Mouse (Mus musculus) ovary, adult 18-20 months (tissue): ENCODE measurements at regions not wholly inside any gene's neighbourhood (a gene's known extent, or its start where the extent isn't known, plus 50 kb on each side); places are given as distances from the start of the nearest gene placed in this dataset.

Experiments used
- DNase-seq: peaks from one replicate; pipeline ENCODE4 v3.0.0; 2022; ENCODE audit warnings: low spot score, mixed read lengths

DNA sequence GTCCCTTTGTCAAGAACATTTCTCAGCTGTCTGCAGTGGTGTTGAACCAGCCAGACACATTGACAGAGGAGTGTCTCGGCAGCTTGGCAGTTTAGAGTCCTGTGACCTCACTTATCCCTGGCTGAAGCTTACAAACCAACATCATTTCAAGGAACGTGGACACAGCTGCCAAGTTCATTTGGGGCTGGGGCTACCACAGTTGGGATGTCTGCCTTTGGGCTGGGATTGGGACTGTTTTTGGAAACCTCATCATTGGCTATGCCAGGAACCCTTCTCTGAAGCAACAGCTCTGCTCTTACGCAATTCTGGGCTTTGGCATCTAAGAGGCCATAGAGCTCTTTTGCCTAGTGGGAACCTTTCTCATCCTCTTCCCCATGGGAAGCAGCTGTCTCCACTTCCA, 200.4 kb downstream of the Gm15262 start:
- DNase-seq: peak; percentile 1

DNA sequence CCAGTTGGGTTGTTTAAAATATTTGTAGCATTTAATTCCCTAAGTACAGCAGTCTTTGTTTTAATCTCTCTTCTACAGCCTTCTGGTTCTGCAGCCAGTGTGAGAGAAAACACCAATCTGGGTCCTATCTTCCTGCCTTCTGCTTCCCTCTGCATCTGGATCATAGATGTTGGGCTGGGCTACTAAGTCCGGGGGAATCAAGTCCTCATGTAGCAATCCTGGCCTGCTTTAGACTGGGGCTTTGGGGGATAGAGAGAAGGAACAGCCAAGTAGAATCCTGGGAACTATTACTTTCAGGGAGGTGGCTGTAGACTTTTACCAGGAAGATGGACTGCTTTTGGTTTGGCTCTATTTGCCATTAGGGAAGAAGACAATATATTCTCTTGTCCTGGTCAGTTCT, 205.5 kb upstream of the Rai2 start:
- DNase-seq: no peak

DNA sequence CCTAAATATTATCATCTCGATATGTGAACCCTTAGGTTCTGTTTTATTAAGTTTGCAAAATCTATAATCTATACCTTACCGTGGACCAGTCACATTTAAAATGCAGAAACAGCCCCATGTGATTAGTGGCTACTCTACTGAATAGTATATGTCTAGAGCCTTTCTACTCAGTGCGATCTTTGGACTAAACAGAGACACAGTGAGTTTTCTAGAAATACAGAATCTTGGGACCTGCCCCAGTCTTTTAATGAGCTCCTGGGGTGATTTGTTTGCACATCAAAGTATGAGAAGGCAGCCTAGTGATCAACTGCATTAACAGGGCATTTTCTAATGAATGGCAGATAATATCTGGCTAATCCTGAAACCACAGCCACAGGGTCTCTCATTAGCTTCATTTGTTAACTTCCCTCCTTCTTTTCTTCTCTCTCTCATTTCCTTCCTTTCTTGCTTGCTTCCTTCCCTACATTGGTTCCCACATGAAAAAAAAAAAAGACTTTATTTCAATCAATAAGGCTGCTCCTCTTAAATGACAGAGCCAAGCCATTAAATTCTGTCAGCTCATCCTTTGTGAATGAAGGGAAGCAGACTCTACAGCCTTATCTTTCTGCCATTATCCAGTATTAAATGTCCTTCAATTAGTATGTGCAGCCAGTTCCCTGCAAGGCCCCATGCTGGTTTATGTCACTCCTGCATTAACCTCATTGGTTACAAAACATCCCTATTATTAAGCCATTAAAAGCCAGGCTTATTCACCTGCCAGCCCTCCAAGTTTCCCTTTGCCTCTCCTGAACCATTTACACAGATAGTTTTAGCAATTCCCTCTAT, 193.2 kb upstream of the Rai2 start:
- no peak for DNase-seq

DNA sequence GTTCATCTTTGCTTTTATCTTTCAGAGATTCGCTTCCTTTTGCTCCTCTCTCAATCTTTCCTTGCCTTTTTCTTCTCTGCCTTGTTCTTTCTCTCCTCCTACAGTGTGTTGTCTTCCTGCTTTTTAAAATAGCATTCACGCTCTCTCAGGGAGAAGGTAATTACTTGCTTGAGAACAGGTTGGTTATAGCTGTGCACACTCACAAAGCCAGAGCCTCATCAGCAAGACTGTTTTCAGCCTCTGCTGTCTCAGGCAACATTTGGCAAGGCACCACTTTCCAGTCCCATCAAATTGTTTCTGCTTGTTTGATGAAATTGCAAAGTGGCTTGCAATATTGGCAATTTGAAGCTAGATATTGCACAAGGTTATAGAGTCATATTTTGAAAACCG, 192.6 kb upstream of the Rai2 start:
- DNase-seq: no peak

DNA sequence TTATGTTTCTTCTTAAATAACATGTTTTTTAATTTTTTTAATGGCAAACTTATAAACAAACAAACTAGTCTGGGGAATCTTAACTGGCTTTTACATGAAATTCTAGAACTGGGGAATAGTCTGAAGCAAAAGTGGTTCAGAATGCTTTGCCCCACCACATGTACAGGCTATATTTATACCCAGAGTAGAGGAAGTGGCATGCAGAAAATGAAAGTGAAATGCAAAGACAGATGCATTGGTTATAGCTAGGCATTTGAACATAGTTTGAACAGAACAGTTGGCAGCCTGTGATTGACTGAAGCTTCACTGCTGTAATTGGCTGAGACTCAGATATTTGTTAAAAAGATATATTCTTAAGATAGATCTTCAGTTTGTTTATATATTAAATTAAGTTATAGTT, 179.6 kb upstream of the Rai2 start:
- no peak for DNase-seq

DNA sequence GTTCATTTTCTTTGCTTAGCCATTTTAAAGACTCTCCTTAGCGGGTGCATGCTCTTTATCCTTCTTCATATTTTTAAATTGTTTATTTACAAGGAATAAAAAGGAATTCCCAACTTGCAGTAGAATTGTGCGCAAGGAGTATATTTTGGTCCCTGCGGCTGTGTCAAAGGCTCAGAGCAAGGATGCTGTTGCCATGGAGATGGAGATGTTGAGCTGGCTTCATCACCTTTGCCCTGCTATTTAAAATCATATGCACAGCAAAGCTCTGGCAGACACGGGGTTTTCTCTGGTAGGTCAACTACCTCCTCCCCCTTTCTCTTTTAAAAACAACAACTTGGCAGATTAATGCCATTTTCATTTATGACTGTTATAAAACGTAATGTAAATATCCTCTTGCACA, 160.0 kb upstream of the Rai2 start:
- no peak for DNase-seq

DNA sequence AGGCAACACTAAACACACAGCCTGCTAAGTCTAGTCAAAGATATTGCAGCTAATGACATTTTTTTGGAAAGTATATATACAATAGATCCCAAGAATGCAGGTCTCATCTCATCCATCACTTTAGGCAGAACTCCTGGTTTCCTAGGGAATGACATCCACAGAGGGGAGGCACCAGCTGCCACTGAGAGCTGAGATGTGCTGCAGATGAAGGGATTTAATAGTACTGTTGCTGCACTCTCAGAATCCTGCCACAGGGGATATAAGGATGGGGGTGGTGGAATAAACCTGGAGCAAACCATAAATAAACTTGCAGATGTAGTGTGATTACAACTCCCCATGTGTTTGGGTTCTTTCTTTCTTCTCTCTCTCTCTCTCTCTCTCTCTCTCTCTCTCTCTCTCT, 158.4 kb upstream of the Rai2 start:
- no peak for DNase-seq

DNA sequence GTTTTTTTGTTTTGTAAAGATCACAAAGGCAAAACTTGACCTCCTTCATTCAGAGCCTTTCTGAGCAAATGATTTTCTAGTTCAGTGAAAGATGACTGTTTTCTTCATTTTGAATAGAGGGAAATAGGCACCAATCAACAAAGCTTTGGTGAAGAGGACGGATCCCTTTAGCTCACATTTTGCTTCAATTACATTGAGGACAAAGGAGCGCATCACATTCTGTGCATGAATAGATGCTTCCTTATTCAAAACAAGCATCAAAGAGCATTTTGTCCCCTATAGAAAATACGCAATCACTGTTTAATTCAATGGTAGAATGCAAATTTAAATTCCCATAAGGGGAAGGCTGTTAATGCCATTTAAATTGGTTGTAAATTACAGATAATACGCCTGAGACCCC, 150.4 kb upstream of the Rai2 start:
- no peak for DNase-seq

DNA sequence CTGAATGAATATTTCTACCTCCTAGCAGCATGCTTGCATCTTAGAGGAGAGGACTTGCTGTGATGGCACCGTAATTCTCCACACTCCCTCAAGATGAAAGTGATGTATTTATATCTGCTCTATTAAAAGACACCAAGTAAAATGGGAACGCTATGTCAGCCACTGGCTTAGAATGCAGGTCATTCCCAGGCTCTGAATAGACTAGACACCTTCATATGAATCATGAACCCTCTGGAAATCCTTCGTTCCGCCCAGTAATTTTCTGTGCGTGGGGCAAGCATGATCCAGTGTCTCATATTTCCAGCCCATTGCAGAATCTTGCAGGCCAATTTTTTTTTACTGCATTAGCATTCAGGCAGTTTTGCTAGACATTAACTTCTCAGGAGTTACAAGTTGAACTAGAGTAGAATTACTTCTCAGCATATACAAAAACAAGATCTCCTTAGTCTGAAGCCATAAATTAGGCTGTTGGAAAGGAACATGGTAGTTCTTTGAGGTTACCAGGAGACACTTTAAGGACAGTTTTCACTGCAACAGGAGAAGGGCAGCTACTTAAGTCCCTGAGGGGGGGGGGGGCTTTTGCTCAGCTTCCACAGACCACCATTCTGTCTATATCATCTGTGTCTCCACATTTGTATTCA, 134.7 kb upstream of the Rai2 start:
- no peak for DNase-seq

DNA sequence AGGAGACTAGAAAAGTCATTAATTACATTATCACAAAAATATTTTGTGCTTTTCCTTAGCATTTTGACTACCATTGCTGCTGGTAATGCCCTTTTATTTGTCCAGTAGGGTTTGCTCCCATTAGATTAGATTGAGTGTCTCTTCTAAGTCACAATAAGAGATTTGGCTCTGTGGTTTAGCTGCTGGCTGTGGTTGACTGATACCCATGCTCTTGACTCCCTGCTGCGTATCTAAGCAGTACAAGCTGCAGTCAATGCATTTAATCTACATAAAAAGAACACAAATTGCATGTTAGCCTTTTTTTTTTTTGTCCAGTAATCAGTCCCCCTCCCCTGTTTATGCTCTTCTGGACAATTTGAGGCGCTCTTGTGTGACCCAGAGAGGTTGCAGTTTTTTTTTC, 133.0 kb upstream of the Rai2 start:
- no peak for DNase-seq

DNA sequence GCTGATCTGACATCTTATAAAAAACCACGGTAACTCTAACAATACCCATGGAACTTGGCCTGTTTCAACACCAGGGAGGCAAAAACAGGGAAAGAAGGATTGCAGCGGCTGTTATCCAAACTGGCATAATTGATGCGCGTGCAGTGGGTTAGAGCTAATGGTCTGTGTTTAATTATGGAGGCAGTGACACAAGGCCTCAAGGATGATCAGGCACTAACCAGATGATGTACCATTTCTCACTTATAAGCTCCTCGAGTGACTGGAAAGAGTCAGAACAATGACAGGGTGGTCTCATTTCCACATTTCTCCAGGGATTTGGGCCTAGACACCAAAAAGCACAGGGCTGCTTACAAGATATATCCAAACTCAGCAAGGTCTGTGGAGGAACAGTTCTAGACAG, 83.0 kb upstream of the Rai2 start:
- no peak for DNase-seq

DNA sequence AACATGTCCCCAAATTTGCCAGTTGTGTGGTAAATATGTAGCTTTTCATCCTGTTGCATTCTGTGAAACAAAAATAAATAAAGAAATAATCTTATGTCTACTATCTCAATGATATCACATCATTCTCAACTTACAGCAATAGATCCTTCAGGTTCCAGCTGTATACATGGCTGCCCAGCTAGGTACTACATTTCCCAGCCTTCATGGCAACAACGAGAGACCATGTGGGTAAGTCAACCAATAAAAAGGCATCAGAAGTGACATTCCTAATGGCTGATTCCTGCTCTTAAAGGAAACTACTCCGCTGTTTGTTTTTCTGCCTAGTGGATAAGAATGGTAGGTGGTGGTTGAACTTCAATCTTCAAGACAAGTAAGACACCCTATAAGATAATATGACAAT, 82.5 kb upstream of the Rai2 start:
- DNase-seq: no peak

DNA sequence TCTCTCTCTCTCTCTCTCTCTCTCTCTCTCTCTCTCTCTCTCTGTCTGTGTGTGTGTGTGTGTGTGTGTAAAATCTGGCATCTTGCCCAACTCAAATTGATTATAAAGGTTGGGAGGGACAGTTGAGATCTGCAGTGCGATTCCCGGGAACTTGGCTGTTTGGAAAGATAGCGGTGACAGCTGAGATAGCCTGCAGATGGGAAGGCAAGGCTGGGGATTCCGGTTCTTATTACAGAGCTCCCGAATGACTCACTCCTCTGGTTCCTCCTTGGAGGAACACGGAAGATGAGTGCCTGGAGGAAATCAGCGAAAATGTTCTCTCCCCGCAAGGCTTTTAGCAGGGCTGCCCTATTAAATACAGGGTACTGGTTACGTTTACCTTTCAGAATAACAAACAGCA, 81.2 kb upstream of the Rai2 start:
- peak; percentile 2 for DNase-seq

DNA sequence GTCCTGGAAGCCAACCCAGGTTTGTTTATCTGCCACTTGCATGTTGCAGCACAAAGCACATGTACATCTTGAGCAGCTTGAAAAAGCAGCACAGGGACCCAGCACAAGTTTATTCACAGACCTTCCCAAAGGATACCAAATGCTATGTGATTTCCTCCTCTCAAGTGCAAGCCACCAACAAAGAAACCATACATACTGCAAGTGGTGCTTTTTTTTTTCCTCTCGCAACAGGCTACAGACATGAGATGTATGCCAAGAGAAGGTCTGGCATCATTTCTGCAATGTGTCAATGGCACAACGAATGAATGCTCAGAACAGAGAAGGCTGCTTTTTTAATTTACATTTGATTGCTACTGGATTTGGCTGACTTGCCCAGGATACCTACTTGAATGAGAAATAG, 63.8 kb upstream of the Rai2 start:
- no peak for DNase-seq

DNA sequence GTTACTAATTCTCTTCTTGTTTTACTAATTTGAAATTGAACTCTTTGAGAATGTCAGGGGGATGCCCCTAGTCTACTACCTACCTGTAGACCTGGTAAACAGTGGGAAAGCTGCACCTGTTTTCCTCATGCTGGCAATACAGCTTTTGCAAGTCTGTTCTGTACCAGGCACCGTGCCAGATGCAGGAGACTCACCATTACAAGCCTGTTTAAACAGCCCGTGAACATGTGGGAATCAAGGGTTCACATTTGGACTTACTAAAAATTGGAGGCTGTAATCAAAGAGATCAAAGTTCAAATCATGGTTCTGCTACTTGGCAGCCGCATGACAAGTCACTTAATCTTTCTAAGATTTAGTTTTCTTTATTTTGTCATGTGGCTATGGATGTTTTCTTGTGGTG, 56.8 kb upstream of the Rai2 start:
- DNase-seq: no peak

DNA sequence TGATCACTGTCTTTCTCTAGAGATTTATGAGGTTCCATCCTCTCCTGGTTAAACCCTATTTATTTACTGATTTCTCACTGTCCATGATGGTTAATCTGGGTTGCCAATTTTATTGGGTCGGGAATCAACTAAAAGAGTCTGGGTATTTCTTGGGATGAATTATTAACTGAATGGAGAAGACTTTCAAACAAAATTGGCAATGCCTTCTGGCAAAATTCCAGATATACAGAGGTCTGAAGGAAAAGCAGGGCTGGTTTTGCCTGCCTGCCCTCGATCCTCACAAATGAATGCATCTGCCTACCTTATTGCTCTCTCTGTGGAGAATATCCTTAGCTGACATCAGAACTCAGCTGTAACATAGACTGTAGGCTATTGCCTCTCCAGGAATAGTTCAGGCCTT, 54.9 kb upstream of the Rai2 start:
- DNase-seq: no peak
